Mouse (Mus musculus) left cerebral cortex, postnatal 25 days (tissue): ENCODE measurements at regions not wholly inside any gene's neighbourhood (a gene's known extent, or its start where the extent isn't known, plus 50 kb on each side); places are given as distances from the start of the nearest gene placed in this dataset.

Experiments
- DNase-seq, 2 experiments: peaks; one replicate each; pipeline ENCODE4 v3.0.0; 2022; ENCODE audit warnings: low spot score in 2 of 2, mixed read lengths in 1 of 2
- intact Hi-C: fragments of 180-260 bp; cut with DNase I; formaldehyde crosslinking; loops from one replicate; pipeline ENCODE4 v1.15.1; 2025

- intact Hi-C loops = loop anchor here (1.0 kb wide), 1 partner anchor 54 kb away; no protein-coding TSS in a partner anchor
- peak in 1 of 2 experiments; percentile 79 for DNase-seq
These were observed 53.2 kb upstream of the Ddah1 start for GRCm38 (mm10) chr3:145705317-145705716.

GRCm38 (mm10) chr3:145704054-145704453 lies 54.3 kb upstream of the Ccn1 start:
- no peak for DNase-seq
- intact Hi-C loops = no loop called here

- peak in 1 of 2 experiments; percentile 7 for DNase-seq
- intact Hi-C loops = no loop called here
These were observed 53.7 kb upstream of the Ccn1 start for GRCm38 (mm10) chr3:145703411-145703924.

- intact Hi-C loops = no loop called here
- DNase-seq = no peak
These were observed 53.0 kb upstream of the Ccn1 start for GRCm38 (mm10) chr3:145702739-145703138.

- no peak for DNase-seq
- intact Hi-C loops = no loop called here
These were observed 52.2 kb upstream of the Ccn1 start for GRCm38 (mm10) chr3:145701945-145702344.
